In genomic region chr11:78095144-78095516, GRCm38 (mm10) we compare ENCODE assay signal across 7 mouse cellular contexts. TPM values are rescaled to one million over a fixed set of nuclear protein-coding genes. Genes with fewer than 3 reads are reported as not detected.
A peak's percentile ranks its signal among the peaks of the same experiment; 100 is the strongest.
DNase-seq lines count a peak whose midpoint lies in the region; ATAC-seq and TF ChIP-seq lines count a peak whose summit lies in the region.

No protein-coding gene starts in this region.

- peak overlapping the region; percentile 69 for H3K4me2 ChIP-seq in lung, postnatal 0 days (replicated peaks; ENCODE audit: low read depth, low read length)
- H3K4me2 ChIP-seq in forebrain, embryonic 12.5 days = peak overlapping the region; percentile 79
- H3K4me2 ChIP-seq in limb, embryonic 14.5 days (replicated peaks; ENCODE audit: low read depth, low read length, severe bottlenecking) = peak overlapping the region; percentile 77
- H3K4me2 ChIP-seq in stomach, embryonic 15.5 days = peak overlapping the region; percentile 73

- peak overlapping the region; percentile 82 for H3K9ac ChIP-seq in lung, postnatal 0 days (replicated peaks; ENCODE audit: low read depth)
- peak overlapping the region; percentile 87 for H3K9ac ChIP-seq in forebrain, embryonic 12.5 days
- peak overlapping the region; percentile 76 for H3K9ac ChIP-seq in limb, embryonic 14.5 days (ENCODE audit: low read depth, low read length, severe bottlenecking)
- H3K9ac ChIP-seq in stomach, embryonic 15.5 days = peak overlapping the region; percentile 74

- no peak for TF ChIP-seq POLR2A in limb, embryonic 14.5 days (IDR thresholded peaks at IDR 0.05; ENCODE audit: borderline replicate concordance, extremely low read depth, insufficient read depth, insufficient read length)

- no peaks in the 10 kb centered on the region for H3K27me3 ChIP-seq in lung, postnatal 0 days (replicated peaks; ENCODE audit: insufficient read depth, low read length)
- 0 out of 2 replicates have a peak, but pooled peaks cover 5% of the 10 kb centered on the region for H3K27me3 ChIP-seq in forebrain, embryonic 12.5 days
- H3K27me3 ChIP-seq in limb, embryonic 14.5 days (ENCODE audit: control insufficient read depth, insufficient read depth, low read length) = no peaks in the 10 kb centered on the region
- H3K27me3 ChIP-seq in stomach, embryonic 15.5 days (replicated peaks) = no peaks in the 10 kb centered on the region

- H3K4me1 ChIP-seq in lung, postnatal 0 days (ENCODE audit: insufficient read depth, low read depth, low read length) = peaks cover 12% of the 10 kb centered on the region; the same call in 1 of the 2 replicates
- H3K4me1 ChIP-seq in forebrain, embryonic 12.5 days = peaks cover 30% of the 10 kb centered on the region
- H3K4me1 ChIP-seq in limb, embryonic 14.5 days (ENCODE audit: control insufficient read depth, insufficient read depth, low read length) = peaks cover 13% of the 10 kb centered on the region
- H3K4me1 ChIP-seq in stomach, embryonic 15.5 days = peaks cover 13% of the 10 kb centered on the region; the same call in 1 of the 2 replicates

- no peak for DNase-seq in lung, postnatal 0 days (ENCODE audit: low spot score)
- DNase-seq in lung, adult 18-20 months = no peak
- DNase-seq in limb, embryonic 14.5 days (ENCODE audit: low spot score) = no peak
- DNase-seq in right cerebral cortex, postnatal 25 days = no peak
- DNase-seq in cerebellum, postnatal 10 days = no peak

- H3K27ac ChIP-seq in lung, postnatal 0 days (ENCODE audit: low read length) = peak overlapping the region; percentile 82
- peak overlapping the region; percentile 77 for H3K27ac ChIP-seq in forebrain, embryonic 12.5 days
- no peak overlapping the region for H3K27ac ChIP-seq in limb, embryonic 14.5 days (replicated peaks; ENCODE audit: low read depth, low read length)
- no peak overlapping the region for H3K27ac ChIP-seq in stomach, embryonic 15.5 days

- H3K36me3 ChIP-seq in lung, postnatal 0 days (ENCODE audit: insufficient read depth, low read length) = no peaks in the 10 kb centered on the region
- no peaks in the 10 kb centered on the region for H3K36me3 ChIP-seq in forebrain, embryonic 12.5 days (replicated peaks)
- H3K36me3 ChIP-seq in limb, embryonic 14.5 days (ENCODE audit: control insufficient read depth, insufficient read depth, low read length) = peaks cover 5% of the 10 kb centered on the region; the same call in 1 of the 2 replicates
- H3K36me3 ChIP-seq in stomach, embryonic 15.5 days = no peaks in the 10 kb centered on the region

- 20% methylated on average over 5 of the region's 5 CpGs for WGBS in lung, postnatal 0 days
- 33% methylated on average over 5 of the region's 5 CpGs for WGBS in forebrain, embryonic 12.5 days
- 26% methylated on average over 5 of the region's 5 CpGs for WGBS in limb, embryonic 14.5 days
- 18% methylated on average over 5 of the region's 5 CpGs for WGBS in stomach, embryonic 15.5 days

- H3K4me3 ChIP-seq in lung, postnatal 0 days (ENCODE audit: low read depth, low read length) = peak overlapping the region; percentile 80
- peak overlapping the region; percentile 83 for H3K4me3 ChIP-seq in forebrain, embryonic 12.5 days (replicated peaks)
- peak overlapping the region; percentile 70 for H3K4me3 ChIP-seq in limb, embryonic 14.5 days (replicated peaks; ENCODE audit: low read length)
- H3K4me3 ChIP-seq in stomach, embryonic 15.5 days (replicated peaks) = peak overlapping the region; percentile 87

- no peaks in the 10 kb centered on the region for H3K9me3 ChIP-seq in lung, postnatal 0 days (ENCODE audit: low read length)
- H3K9me3 ChIP-seq in forebrain, embryonic 12.5 days = no peaks in the 10 kb centered on the region
- H3K9me3 ChIP-seq in limb, embryonic 14.5 days (ENCODE audit: control insufficient read depth, low read length) = no peaks in the 10 kb centered on the region
- no peaks in the 10 kb centered on the region for H3K9me3 ChIP-seq in stomach, embryonic 15.5 days

- TF ChIP-seq EP300 in lung, postnatal 0 days (IDR thresholded peaks at IDR 0.05) = no peak

- no peak for ATAC-seq in lung, postnatal 0 days
- ATAC-seq in forebrain, embryonic 12.5 days (ENCODE audit: low FRiP score) = no peak
- ATAC-seq in limb, embryonic 14.5 days (ENCODE audit: low FRiP score, low read depth) = no peak
- ATAC-seq in stomach, embryonic 15.5 days (ENCODE audit: insufficient read depth, low FRiP score, low read depth) = no peak

- no peak for TF ChIP-seq CTCF in lung, postnatal 0 days (IDR thresholded peaks at IDR 0.05)

RNA-seq across cellular contexts. Expression of gene Fam222b, which starts 0.7 kb away (rescaled TPM):
- 8.6 and 10.0 TPM in 2 replicates for polyA plus RNA-seq in lung, postnatal 0 days (2015; fragmentation: Nextera tagmentation; extraction: Ambion mirVana)
- polyA plus RNA-seq in forebrain, embryonic 12.5 days (2016; fragmentation: Nextera tagmentation; extraction: Ambion mirVana) = 22.3 and 25.5 TPM in 2 replicates
- 11.7 and 15.9 TPM in 2 replicates for polyA plus RNA-seq in limb, embryonic 14.5 days (2012; rRNA removed)
- polyA plus RNA-seq in limb, embryonic 14.5 days (2014; fragmentation: Nextera tagmentation; extraction: Ambion mirVana) = 13.3 and 18.1 TPM in 2 replicates
- polyA plus RNA-seq in stomach, embryonic 15.5 days (2015; fragmentation: Nextera tagmentation; extraction: Ambion mirVana) = 10.2 and 10.6 TPM in 2 replicates

RNA-seq across cellular contexts. Expression of gene Eral1, which starts 14.9 kb away (rescaled TPM):
- polyA plus RNA-seq in lung, postnatal 0 days (2015; fragmentation: Nextera tagmentation; extraction: Ambion mirVana) = 14.8 and 17.7 TPM in 2 replicates
- 33.1 and 35.5 TPM in 2 replicates for polyA plus RNA-seq in forebrain, embryonic 12.5 days (2016; fragmentation: Nextera tagmentation; extraction: Ambion mirVana)
- 34.4 and 42.2 TPM in 2 replicates for polyA plus RNA-seq in limb, embryonic 14.5 days (2012; rRNA removed)
- 35.8 and 38.4 TPM in 2 replicates for polyA plus RNA-seq in limb, embryonic 14.5 days (2014; fragmentation: Nextera tagmentation; extraction: Ambion mirVana)
- 26.5 and 30.6 TPM in 2 replicates for polyA plus RNA-seq in stomach, embryonic 15.5 days (2015; fragmentation: Nextera tagmentation; extraction: Ambion mirVana)

RNA-seq across cellular contexts. Expression of gene Flot2, which starts 57.4 kb away (rescaled TPM):
- 55.6 and 58.3 TPM in 2 replicates for polyA plus RNA-seq in lung, postnatal 0 days (2015; fragmentation: Nextera tagmentation; extraction: Ambion mirVana)
- 68.5 and 69.2 TPM in 2 replicates for polyA plus RNA-seq in forebrain, embryonic 12.5 days (2016; fragmentation: Nextera tagmentation; extraction: Ambion mirVana)
- 68.5 and 81.2 TPM in 2 replicates for polyA plus RNA-seq in limb, embryonic 14.5 days (2012; rRNA removed)
- 49.1 and 53.8 TPM in 2 replicates for polyA plus RNA-seq in limb, embryonic 14.5 days (2014; fragmentation: Nextera tagmentation; extraction: Ambion mirVana)
- 54.1 and 60.5 TPM in 2 replicates for polyA plus RNA-seq in stomach, embryonic 15.5 days (2015; fragmentation: Nextera tagmentation; extraction: Ambion mirVana)

Comparison
In these comparisons a context has a peak if more than half of its experiments do, and no peak if none do; other contexts are left out.
1. H3K27ac ChIP-seq: peak in lung, postnatal 0 days (single experiment) and forebrain, embryonic 12.5 days (single experiment); none in limb, embryonic 14.5 days (single experiment) and stomach, embryonic 15.5 days (single experiment).
2. Peak in every context shown above with its lines, with median percentiles within 50 percentile points of each other: H3K4me2 ChIP-seq, H3K4me3 ChIP-seq and H3K9ac ChIP-seq.